Mouse (Mus musculus) inflammation-experienced regulatory T-cells, adult 16 weeks (primary cell): Measurements from ENCODE around the gene Rps29. TPM values are rescaled to one million over a fixed set of nuclear protein-coding genes. Genes with fewer than 3 reads are reported as not detected.

Experiments used
- polyA plus RNA-seq: library from polyadenylated mRNA; unstranded; fragments of 100-300 nt; shearing (Covaris generic); gene quantifications from one replicate; pipeline ENCODE4 v1.2.1, GENCODE M21; 2017

The Rps29 gene
- polyA plus RNA-seq = 1,879 TPM

GRCm38 (mm10) chr12:69158765-69159577 lies at the start of gene Rps29:
Gene Rps29 (minus strand): TSS chr12:69159186.

GRCm38 (mm10) chr12:69204052-69204833 lies 45.3 kb upstream of the Rps29 start, which contains the start of gene Gm49384:
Gene Gm49384 (minus strand): TSS chr12:69204267.

GRCm38 (mm10) chr12:69198164-69198535 lies 39.2 kb upstream of the Rps29 start, which contains the start of gene Dnaaf2:
Gene Dnaaf2 (minus strand): TSS chr12:69198429.

GRCm38 (mm10) chr12:69196444-69197377 lies 37.7 kb upstream of the Rps29 start, which contains the start of gene Gm49383:
Gene Gm49383 (minus strand): TSS chr12:69197104.

GRCm38 (mm10) chr12:69183583-69184308 lies 24.8 kb upstream of the Rps29 start, which contains the start of the genes Rpl36al and Mgat2:
Gene Rpl36al (minus strand): TSS chr12:69184083.
Gene Mgat2 (plus strand): TSS chr12:69184157.

GRCm38 (mm10) chr12:69168461-69169106 lies 9.6 kb upstream of the Rps29 start, which contains the start of gene Lrr1:
Gene Lrr1 (plus strand): TSS chr12:69168814.

Other genes with a start within 250 kb of the Rps29 start
- 2.4 TPM for gene Lrr1, start 9.6 kb upstream of the Rps29 start, polyA plus RNA-seq
- 421 TPM for gene Rpl36al, start 24.9 kb upstream of the Rps29 start, polyA plus RNA-seq
- gene Mgat2, start 25.0 kb upstream of the Rps29 start, polyA plus RNA-seq = 24.1 TPM
- 23.6 TPM for gene Gm49383, start 37.9 kb upstream of the Rps29 start, polyA plus RNA-seq
- 7.8 TPM for gene Dnaaf2, start 39.2 kb upstream of the Rps29 start, polyA plus RNA-seq
- 20.6 TPM for gene Gm49384, start 45.1 kb upstream of the Rps29 start, polyA plus RNA-seq
- 7.7 TPM for gene Pole2, start 69.0 kb upstream of the Rps29 start, polyA plus RNA-seq
- 23.7 TPM for gene Klhdc1, start 82.0 kb upstream of the Rps29 start, polyA plus RNA-seq
- 12.8 TPM for gene Klhdc2, start 137.5 kb upstream of the Rps29 start, polyA plus RNA-seq
- gene Nemf, start 198.0 kb upstream of the Rps29 start, polyA plus RNA-seq = 152 TPM
- 13.7 TPM for gene Arf6, start 213.0 kb upstream of the Rps29 start, polyA plus RNA-seq
- gene Gm9887, start 213.3 kb upstream of the Rps29 start, polyA plus RNA-seq = not detected